ENCODE assay signal across 9 mouse cellular contexts in genomic region chr6:124915160-124915941, GRCm38 (mm10). TPM values are rescaled to one million over a fixed set of nuclear protein-coding genes. Genes with fewer than 3 reads are reported as not detected.
DNase-seq lines count a peak whose midpoint lies in the region; ATAC-seq and TF ChIP-seq lines count a peak whose summit lies in the region.
"Had no signal": no experiment of that assay in that cellular context is flagged by ENCODE, and none has a peak within 500 bp of the region (broad histone marks: within the 10 kb centered on the region; RNA-seq: fewer than 3 reads in every experiment).

No protein-coding gene starts in this region.

- intact Hi-C loops in left cerebral cortex, postnatal 4 days (cut with DNase I), result no loop called here

- H3K4me3 ChIP-seq in heart, embryonic 15.5 days, result peak overlapping the region; percentile 96
- peak overlapping the region; percentile 91 for H3K4me3 ChIP-seq in myocyte

- peaks cover 19% of the 10 kb centered on the region for H3K79me2 ChIP-seq in myocyte (ENCODE audit: control insufficient read depth, insufficient read depth)

- peak; percentile 42 for DNase-seq in left cerebral cortex, postnatal 4 days
- no peak for DNase-seq in left cerebral cortex, adult 11 months (ENCODE audit: low spot score)
- peak; percentile 73 for DNase-seq in cerebellum, adult 9-10 months
- DNase-seq in kidney, postnatal 4 days, result peak; percentile 63 to 74
- DNase-seq in spleen, adult 18-20 months, result no peak
- DNase-seq in left cerebral cortex, adult 18-20 months (ENCODE audit: low spot score in 2 of 2), result no peak

- H3K36me3 ChIP-seq in heart, embryonic 15.5 days, result peaks cover 21% of the 10 kb centered on the region
- peaks cover 16% of the 10 kb centered on the region for H3K36me3 ChIP-seq in myocyte (ENCODE audit: control insufficient read depth, insufficient read depth)

- peaks cover 3% of the 10 kb centered on the region; the same call in 1 of the 2 replicates for H3K27me3 ChIP-seq in heart, embryonic 15.5 days
- no peaks in the 10 kb centered on the region for H3K27me3 ChIP-seq in myocyte (ENCODE audit: control insufficient read depth, insufficient read depth, insufficient read length)

- ATAC-seq in heart, embryonic 15.5 days (replicated peaks; ENCODE audit: insufficient number of reproducible peaks, insufficient read depth, low FRiP score, low read depth), result no peak

- peak overlapping the region; percentile 100 for H3K27ac ChIP-seq in heart, embryonic 15.5 days

- H3K9me3 ChIP-seq in heart, embryonic 15.5 days (replicated peaks), result no peaks in the 10 kb centered on the region
- H3K9me3 ChIP-seq: megakaryocyte, embryonic 14.5 days had no signal

- H3K4me2 ChIP-seq in heart, embryonic 15.5 days, result peak overlapping the region; percentile 86
- H3K4me2 ChIP-seq in myocyte (ENCODE audit: low read depth), result peak overlapping the region; percentile 77

- peaks cover 63% of the 10 kb centered on the region for H3K4me1 ChIP-seq in heart, embryonic 15.5 days (replicated peaks)

- peak overlapping the region; percentile 100 for H3K9ac ChIP-seq in heart, embryonic 15.5 days

- H3ac ChIP-seq in myocyte (ENCODE audit: control insufficient read depth, insufficient read length), result peak overlapping the region; percentile 78

- WGBS in heart, embryonic 15.5 days, result 22% methylated on average over 22 of the region's 22 CpGs

- peak; percentile 6 for TF ChIP-seq POLR2A in myocyte (IDR thresholded peaks at IDR 0.05; ENCODE audit: insufficient read length, low read depth)

TF ChIP-seq in myocyte, 11 proteins besides CTCF, POLR2A, EP300 and RAD21:
- peak; percentile 38 for TF ChIP-seq POLR2AphosphoS2 (IDR thresholded peaks at IDR 0.05; ENCODE audit: insufficient read length, low read depth)
- no peak for TF ChIP-seq MAX (IDR thresholded peaks at IDR 0.05; ENCODE audit: low read depth)

RNA-seq across cellular contexts. Expression of gene Lag3, which starts 3.8 kb away (rescaled TPM):
- total RNA-seq in left cerebral cortex, postnatal 4 days (2021), result 1 to 10 TPM; 1.7 to 2.3 TPM
- 1.2 and 1.7 TPM in 2 replicates for polyA plus RNA-seq in heart, embryonic 15.5 days (2015; fragmentation: Nextera tagmentation; extraction: Ambion mirVana)
- polyA plus RNA-seq in myocyte (2012; fragmentation: generic; extraction: Trizol), result 0.41 TPM
- total RNA-seq in left cerebral cortex, adult 18-20 months (2021), result 1 to 10 TPM; 2.6 to 3.2 TPM

RNA-seq across cellular contexts. Expression of gene Ptms, which starts 4.6 kb away (rescaled TPM):
- total RNA-seq in left cerebral cortex, postnatal 4 days (2021), result 1,000 to 10,000 TPM; 1,603 to 1,633 TPM
- polyA plus RNA-seq in heart, embryonic 15.5 days (2015; fragmentation: Nextera tagmentation; extraction: Ambion mirVana), result 255 and 294 TPM in 2 replicates
- polyA plus RNA-seq in myocyte (2012; fragmentation: generic; extraction: Trizol), result 1,462 TPM
- total RNA-seq in left cerebral cortex, adult 18-20 months (2021), result 100 to 1,000 TPM; 895 to 902 TPM

RNA-seq across cellular contexts. Expression of gene Mlf2, which starts 15.8 kb away (rescaled TPM):
- 100 to 1,000 TPM; 467 to 469 TPM for total RNA-seq in left cerebral cortex, postnatal 4 days (2021)
- 358 and 371 TPM in 2 replicates for polyA plus RNA-seq in heart, embryonic 15.5 days (2015; fragmentation: Nextera tagmentation; extraction: Ambion mirVana)
- polyA plus RNA-seq in myocyte (2012; fragmentation: generic; extraction: Trizol), result 384 TPM
- total RNA-seq in left cerebral cortex, adult 18-20 months (2021), result 100 to 1,000 TPM; 626 to 639 TPM

RNA-seq across cellular contexts. Expression of gene Cd4, which starts 27.3 kb away (rescaled TPM):
- total RNA-seq in left cerebral cortex, postnatal 4 days (2021), result 1 to 10 TPM in 1 of 2 experiments, under 1 TPM in 1; 0.52 to 1.2 TPM
- polyA plus RNA-seq in heart, embryonic 15.5 days (2015; fragmentation: Nextera tagmentation; extraction: Ambion mirVana), result 0.05 and 0.68 TPM in 2 replicates
- polyA plus RNA-seq in myocyte (2012; fragmentation: generic; extraction: Trizol), result not detected
- total RNA-seq in left cerebral cortex, adult 18-20 months (2021), result 1 to 10 TPM; 4.2 to 8.6 TPM

RNA-seq across cellular contexts. Expression of gene Cops7a, which starts 50.0 kb away (rescaled TPM):
- 10 to 100 TPM; 67.8 to 72.6 TPM for total RNA-seq in left cerebral cortex, postnatal 4 days (2021)
- 129 and 139 TPM in 2 replicates for polyA plus RNA-seq in heart, embryonic 15.5 days (2015; fragmentation: Nextera tagmentation; extraction: Ambion mirVana)
- polyA plus RNA-seq in myocyte (2012; fragmentation: generic; extraction: Trizol), result 142 TPM
- total RNA-seq in left cerebral cortex, adult 18-20 months (2021), result 100 to 1,000 TPM; 168 TPM

Comparison
In these comparisons a context has a peak if more than half of its experiments do, and no peak if none do; other contexts are left out.
1. DNase-seq: peak in left cerebral cortex, postnatal 4 days (single experiment), cerebellum, adult 9-10 months (single experiment) and kidney, postnatal 4 days (2 of 2); none in left cerebral cortex, adult 11 months (single experiment), spleen, adult 18-20 months (0 of 2) and left cerebral cortex, adult 18-20 months (0 of 2).